Mouse (Mus musculus): Measurements from ENCODE around the gene Vmn1r112. TPM values are rescaled to one million over a fixed set of nuclear protein-coding genes. Genes with fewer than 3 reads are reported as not detected.
"Not testable (repeated sequence)": the region's sequence is repeated elsewhere in the genome, so short reads cannot be mapped to it uniquely, and the experiment has no call there.

The Vmn1r112 gene
- not detected in 2 replicates for polyA plus RNA-seq (2014; fragmentation: Nextera tagmentation; extraction: Ambion mirVana)

GRCm38 (mm10) chr7:20770885-20771284 lies at the start of gene Vmn1r112:
Gene Vmn1r112 (plus strand): TSS chr7:20771185.
- not testable (repeated sequence) for H3K4me1 ChIP-seq (replicated peaks; ENCODE audit: control insufficient read depth, insufficient read depth, low read length); H3K36me3 ChIP-seq (replicated peaks; ENCODE audit: control insufficient read depth, insufficient read depth); ATAC-seq (ENCODE audit: low FRiP score); H3K4me3 ChIP-seq (replicated peaks; ENCODE audit: low read length); H3K9ac ChIP-seq; H3K9me3 ChIP-seq (ENCODE audit: control insufficient read depth, low read length); DNase-seq (ENCODE audit: low spot score); H3K4me2 ChIP-seq (replicated peaks); H3K27ac ChIP-seq; H3K27me3 ChIP-seq (ENCODE audit: control insufficient read depth, insufficient read depth, low read length)
- WGBS: no CpG with 5 or more reads among the region's 3 CpGs

GRCm38 (mm10) chr7:20730524-20730923 lies 40.5 kb upstream of the Vmn1r112 start, which contains the start of gene Gm10668:
Gene Gm10668 (minus strand): TSS chr7:20730624.
- whole genome bisulfite sequencing: no CpG with 5 or more reads among the region's 1 CpGs
- not testable (repeated sequence) for H3K36me3 ChIP-seq (replicated peaks; ENCODE audit: control insufficient read depth, insufficient read depth); ATAC-seq (ENCODE audit: low FRiP score)

GRCm38 (mm10) chr7:20786985-20787384 lies 16.0 kb downstream of the Vmn1r112 start, which contains the start of gene Vmn1r113:
Gene Vmn1r113 (plus strand): TSS chr7:20787285.
- not testable (repeated sequence) for ATAC-seq (ENCODE audit: low FRiP score); H3K9me3 ChIP-seq (ENCODE audit: control insufficient read depth, low read length); H3K27ac ChIP-seq; H3K36me3 ChIP-seq (replicated peaks; ENCODE audit: control insufficient read depth, insufficient read depth); H3K27me3 ChIP-seq (ENCODE audit: control insufficient read depth, insufficient read depth, low read length); H3K4me2 ChIP-seq (replicated peaks); DNase-seq (ENCODE audit: low spot score); H3K4me1 ChIP-seq (replicated peaks; ENCODE audit: control insufficient read depth, insufficient read depth, low read length); H3K9ac ChIP-seq; H3K4me3 ChIP-seq (replicated peaks; ENCODE audit: low read length)
- 76% methylated on average over 2 of the region's 2 CpGs for WGBS

More at GRCm38 (mm10) chr7:20730524-20730923, 40.5 kb upstream of the Vmn1r112 start, which contains the start of gene Gm10668:
- H3K4me3 ChIP-seq (replicated peaks; ENCODE audit: low read length); DNase-seq (ENCODE audit: low spot score); H3K9ac ChIP-seq; H3K27me3 ChIP-seq (ENCODE audit: control insufficient read depth, insufficient read depth, low read length); H3K9me3 ChIP-seq (ENCODE audit: control insufficient read depth, low read length); H3K27ac ChIP-seq; H3K4me1 ChIP-seq (replicated peaks; ENCODE audit: control insufficient read depth, insufficient read depth, low read length); H3K4me2 ChIP-seq (replicated peaks): not testable (repeated sequence)

- WGBS: no CpG with 5 or more reads among the region's 5 CpGs
- not testable (repeated sequence) for H3K4me1 ChIP-seq (replicated peaks; ENCODE audit: control insufficient read depth, insufficient read depth, low read length); H3K9me3 ChIP-seq (ENCODE audit: control insufficient read depth, low read length); DNase-seq (ENCODE audit: low spot score); H3K4me3 ChIP-seq (replicated peaks; ENCODE audit: low read length); H3K27me3 ChIP-seq (ENCODE audit: control insufficient read depth, insufficient read depth, low read length); H3K9ac ChIP-seq; ATAC-seq (ENCODE audit: low FRiP score); H3K4me2 ChIP-seq (replicated peaks); H3K27ac ChIP-seq; H3K36me3 ChIP-seq (replicated peaks; ENCODE audit: control insufficient read depth, insufficient read depth)
These were observed 41.1 kb downstream of the Vmn1r112 start, which contains the start of gene Vmn1r114 for GRCm38 (mm10) chr7:20812086-20812485. Gene Vmn1r114 (minus strand): TSS chr7:20812186.

Other genes with a start within 250 kb of the Vmn1r112 start
- gene Vmn1r104, start 237.3 kb upstream of the Vmn1r112 start, polyA plus RNA-seq (2014; fragmentation: Nextera tagmentation; extraction: Ambion mirVana): not detected in 2 replicates
- not detected in 2 replicates for gene Gm5726, start 225.4 kb upstream of the Vmn1r112 start, polyA plus RNA-seq (2014; fragmentation: Nextera tagmentation; extraction: Ambion mirVana)
- not detected in 2 replicates for gene Gm4141, start 194.9 kb upstream of the Vmn1r112 start, polyA plus RNA-seq (2014; fragmentation: Nextera tagmentation; extraction: Ambion mirVana)
- not detected in 2 replicates for gene Gm4513, start 172.2 kb upstream of the Vmn1r112 start, polyA plus RNA-seq (2014; fragmentation: Nextera tagmentation; extraction: Ambion mirVana)
- not detected in 2 replicates for gene Vmn1r107, start 102.3 kb upstream of the Vmn1r112 start, polyA plus RNA-seq (2014; fragmentation: Nextera tagmentation; extraction: Ambion mirVana)
- gene Vmn1r111, start 68.0 kb upstream of the Vmn1r112 start, polyA plus RNA-seq (2014; fragmentation: Nextera tagmentation; extraction: Ambion mirVana): not detected in 2 replicates
- gene Gm10668, start 40.6 kb upstream of the Vmn1r112 start, polyA plus RNA-seq (2014; fragmentation: Nextera tagmentation; extraction: Ambion mirVana): not detected in 2 replicates
- gene Vmn1r113, start 16.1 kb downstream of the Vmn1r112 start, polyA plus RNA-seq (2014; fragmentation: Nextera tagmentation; extraction: Ambion mirVana): not detected in 2 replicates
- not detected in 2 replicates for gene Vmn1r114, start 41.0 kb downstream of the Vmn1r112 start, polyA plus RNA-seq (2014; fragmentation: Nextera tagmentation; extraction: Ambion mirVana)
- gene Vmn1r115, start 73.8 kb downstream of the Vmn1r112 start, polyA plus RNA-seq (2014; fragmentation: Nextera tagmentation; extraction: Ambion mirVana): not detected in 2 replicates
- not detected in 2 replicates for gene Vmn1r116, start 101.1 kb downstream of the Vmn1r112 start, polyA plus RNA-seq (2014; fragmentation: Nextera tagmentation; extraction: Ambion mirVana)
- gene Vmn1r117, start 112.9 kb downstream of the Vmn1r112 start, polyA plus RNA-seq (2014; fragmentation: Nextera tagmentation; extraction: Ambion mirVana): not detected in 2 replicates
- not detected in 2 replicates for gene Vmn1r118, start 141.2 kb downstream of the Vmn1r112 start, polyA plus RNA-seq (2014; fragmentation: Nextera tagmentation; extraction: Ambion mirVana)
- not detected in 2 replicates for gene Vmn1r119, start 241.3 kb downstream of the Vmn1r112 start, polyA plus RNA-seq (2014; fragmentation: Nextera tagmentation; extraction: Ambion mirVana)